Mouse (Mus musculus) small intestine, adult 2 months (tissue): Measurements from ENCODE around the gene Uri1. TPM values are rescaled to one million over a fixed set of nuclear protein-coding genes. Genes with fewer than 3 reads are reported as not detected.

Experiments used
- H3K27ac ChIP-seq: fragments of 200-500 bp; 2 replicates; pipeline ENCODE4 v1.5.1; 2012; ENCODE audit warnings: low read depth, low read length, control low read depth, inconsistent platforms; ENCODE audit not compliant: insufficient read depth
- H3K27me3 ChIP-seq: fragments of 200-500 bp; 2 replicates; pipeline ENCODE4 v1.6.1; 2012; ENCODE audit warnings: mild to moderate bottlenecking, moderate library complexity, low read length, inconsistent platforms; ENCODE audit not compliant: control insufficient read depth, insufficient read depth
- H3K36me3 ChIP-seq: fragments of 200-500 bp; 2 replicates; pipeline ENCODE4 v1.6.1; 2012; ENCODE audit warnings: mild to moderate bottlenecking, low read length, control low read depth, inconsistent platforms; ENCODE audit not compliant: control insufficient read depth, insufficient read depth
- H3K4me1 ChIP-seq: fragments of 200-500 bp; 2 replicates; pipeline ENCODE4 v1.6.1; 2012; ENCODE audit warnings: low read length, inconsistent platforms, mixed read lengths; ENCODE audit not compliant: control insufficient read depth, insufficient read depth, insufficient read length
- H3K4me3 ChIP-seq: fragments of 200-500 bp; 2 replicates; pipeline ENCODE4 v1.5.1; 2012; ENCODE audit warnings: low read depth, mild to moderate bottlenecking, control low read depth, inconsistent platforms, low read length, moderate library complexity
- CTCF ChIP-seq: fragments of 200-500 bp; IDR thresholded peaks from 2 replicates; pipeline ENCODE4 v1.5.1; 2012; ENCODE audit warnings: low read depth, mild to moderate bottlenecking, control low read depth, inconsistent platforms, low read length, moderate library complexity, mixed read lengths; ENCODE audit not compliant: insufficient replicate concordance, insufficient read length; ENCODE audit errors: extremely low read depth
- POLR2A ChIP-seq: fragments of 200-500 bp; IDR thresholded peaks from 2 replicates; pipeline ENCODE4 v1.6.1; 2012; ENCODE audit warnings: low read depth, mild to moderate bottlenecking, control low read depth, inconsistent platforms, low read length, moderate library complexity
- WGBS: fragments of 180-500 bp; shearing (Covaris S2); methylation state at CpG from one replicate; pipeline ENCODE4 v1.1.7; 2018; 5-methylcytosine and 5-hydroxymethylcytosine counted together
- polyA plus RNA-seq: library from polyadenylated mRNA; depleted of rRNA; stranded (reverse); fragments of >200 nt; gene quantifications from 2 replicates; pipeline ENCODE4 v1.2.3, GENCODE M21; 2012; rRNA removed

Uri1 gene
- 1.9 and 3.8 TPM in 2 replicates for polyA plus RNA-seq

DNA sequence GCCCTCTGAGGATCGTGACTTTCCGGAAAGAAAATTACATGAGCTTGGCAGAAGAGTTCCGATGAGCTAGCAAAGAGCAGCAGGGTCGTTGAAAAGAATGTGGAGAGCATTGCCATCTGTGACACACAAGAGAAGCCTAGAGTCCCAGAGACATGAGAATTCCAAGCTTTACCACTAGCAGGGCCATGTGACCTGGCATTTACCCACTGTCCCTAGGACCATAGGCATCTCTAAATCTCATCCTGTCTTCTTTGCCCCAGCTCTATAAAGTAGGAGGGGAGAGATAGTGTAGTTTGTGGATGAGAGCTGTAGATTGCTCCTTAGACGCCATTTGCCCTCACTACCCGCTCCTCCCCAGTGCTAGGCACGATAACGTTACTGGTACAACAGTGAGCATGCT is at the start of gene Uri1:
Gene Uri1, minus strand, starts transcription at position 101 of the 400 bp plus-strand sequence.
- Histone ChIP-seq H3K27me3 (no peaks in the 10 kb centered on the region), H3K27ac (no peak within 1 kb of the TSS), H3K36me3 (no peaks in the 10 kb centered on the region), H3K4me1 (peaks cover 5% of the 10 kb centered on the region), H3K4me3 (no peak within 1 kb of the TSS)
- no peak for TF ChIP-seq CTCF
- TF ChIP-seq POLR2A, result no peak
- 90% methylated on average over 8 of the region's 8 CpGs for WGBS

DNA sequence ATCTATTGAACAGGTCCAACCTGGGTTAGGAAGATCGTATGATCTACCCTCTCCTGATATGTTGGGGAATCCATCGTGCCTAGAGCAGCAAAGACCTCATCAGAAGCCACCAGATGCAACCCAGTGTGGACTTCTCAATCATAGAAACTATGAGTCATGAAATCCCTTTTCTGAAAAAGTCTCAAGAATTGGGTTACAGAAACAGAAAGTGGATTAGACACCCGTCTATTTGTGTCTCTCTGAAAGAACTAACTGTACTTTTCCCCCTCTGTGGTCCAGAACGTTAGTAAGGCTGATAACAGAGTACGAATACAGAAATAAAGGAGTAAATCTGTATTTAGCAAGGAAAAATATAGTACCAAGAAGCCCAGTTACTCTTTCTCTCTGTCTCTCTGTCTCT is 47.7 kb upstream of the Uri1 start:
- Histone ChIP-seq H3K27ac (no peak overlapping the region), H3K4me3 (no peak overlapping the region), H3K27me3 (no peaks in the 10 kb centered on the region), H3K4me1 (peaks cover 2% of the 10 kb centered on the region; the same call in 1 of the 2 replicates), H3K36me3 (no peaks in the 10 kb centered on the region)
- TF ChIP-seq POLR2A (no peak), CTCF (no peak)
- WGBS, result 46% methylated on average over 5 of the region's 5 CpGs

GRCm38 (mm10) chr7:38070663-38071062 is 47.3 kb upstream of the Uri1 start:
- Histone ChIP-seq H3K4me1 (peaks cover 2% of the 10 kb centered on the region; the same call in 1 of the 2 replicates), H3K4me3 (no peak overlapping the region), H3K27me3 (no peaks in the 10 kb centered on the region), H3K36me3 (no peaks in the 10 kb centered on the region), H3K27ac (no peak overlapping the region)
- TF ChIP-seq POLR2A (no peak), CTCF (no peak)
- 42% methylated on average over 2 of the region's 2 CpGs for whole genome bisulfite sequencing

GRCm38 (mm10) chr7:38064431-38064830 is 41.1 kb upstream of the Uri1 start:
- H3K27me3 ChIP-seq, result no peaks in the 10 kb centered on the region
- TF ChIP-seq CTCF, result no peak
- TF ChIP-seq POLR2A, result no peak
- no peaks in the 10 kb centered on the region for H3K36me3 ChIP-seq
- H3K4me3 ChIP-seq, result no peak overlapping the region
- no peak overlapping the region for H3K27ac ChIP-seq
- 17% methylated on average over 4 of the region's 4 CpGs for WGBS
- H3K4me1 ChIP-seq, result peaks cover 7% of the 10 kb centered on the region; the same call in 1 of the 2 replicates

DNA sequence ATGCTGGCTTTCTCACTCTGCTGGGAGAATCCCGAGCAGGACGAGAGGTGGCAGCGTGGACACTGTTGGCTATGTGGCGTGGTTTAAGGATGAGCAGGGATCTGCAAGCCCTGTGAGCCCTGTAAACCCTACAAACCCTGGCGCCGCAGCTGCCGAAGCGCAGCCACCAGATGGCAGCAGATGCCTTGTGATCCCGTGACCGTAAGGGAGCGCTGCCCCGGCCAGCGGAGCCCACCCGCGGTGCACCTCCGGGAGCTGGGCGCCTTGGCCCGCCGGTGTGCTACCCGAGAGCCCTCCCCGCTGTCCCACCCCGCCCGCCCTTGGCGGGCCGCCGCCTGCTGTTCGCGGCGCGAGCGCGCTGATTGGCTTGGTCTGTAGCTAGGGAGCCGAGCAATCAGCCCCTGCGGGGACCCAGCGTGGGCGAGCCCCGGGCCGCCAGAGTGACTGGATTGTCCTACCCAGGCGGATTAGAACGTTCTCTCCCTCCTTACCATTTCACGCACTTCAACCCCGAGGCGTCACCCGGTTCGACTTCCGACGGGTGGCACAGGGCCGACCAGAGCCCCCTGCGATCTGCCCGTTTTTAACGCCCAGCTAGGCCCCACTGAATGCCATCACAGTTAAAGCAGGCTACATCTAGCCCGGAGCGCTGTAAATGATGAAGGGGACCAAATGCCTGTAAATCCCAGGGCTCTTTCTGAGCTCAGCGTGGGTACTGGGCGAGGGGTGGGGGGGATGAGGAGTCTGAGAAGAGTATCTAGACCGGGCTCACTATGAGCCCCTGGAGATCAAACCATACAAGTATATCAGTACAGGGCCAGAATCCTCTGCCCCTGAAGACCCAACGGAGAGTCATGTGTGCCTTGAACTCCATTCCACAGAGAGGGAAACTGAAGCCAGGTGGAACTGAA is 38.0 kb upstream of the Uri1 start:
- WGBS, result 4% methylated on average over 57 of the region's 57 CpGs
- Histone ChIP-seq H3K36me3 (no peaks in the 10 kb centered on the region), H3K27me3 (no peaks in the 10 kb centered on the region), H3K4me1 (0 out of 2 replicates have a peak, but pooled peaks cover 5% of the 10 kb centered on the region), H3K4me3 (peak overlapping the region; percentile 64), H3K27ac (no peak overlapping the region)
- TF ChIP-seq POLR2A, result no peak
- peak; percentile 83 for TF ChIP-seq CTCF

DNA sequence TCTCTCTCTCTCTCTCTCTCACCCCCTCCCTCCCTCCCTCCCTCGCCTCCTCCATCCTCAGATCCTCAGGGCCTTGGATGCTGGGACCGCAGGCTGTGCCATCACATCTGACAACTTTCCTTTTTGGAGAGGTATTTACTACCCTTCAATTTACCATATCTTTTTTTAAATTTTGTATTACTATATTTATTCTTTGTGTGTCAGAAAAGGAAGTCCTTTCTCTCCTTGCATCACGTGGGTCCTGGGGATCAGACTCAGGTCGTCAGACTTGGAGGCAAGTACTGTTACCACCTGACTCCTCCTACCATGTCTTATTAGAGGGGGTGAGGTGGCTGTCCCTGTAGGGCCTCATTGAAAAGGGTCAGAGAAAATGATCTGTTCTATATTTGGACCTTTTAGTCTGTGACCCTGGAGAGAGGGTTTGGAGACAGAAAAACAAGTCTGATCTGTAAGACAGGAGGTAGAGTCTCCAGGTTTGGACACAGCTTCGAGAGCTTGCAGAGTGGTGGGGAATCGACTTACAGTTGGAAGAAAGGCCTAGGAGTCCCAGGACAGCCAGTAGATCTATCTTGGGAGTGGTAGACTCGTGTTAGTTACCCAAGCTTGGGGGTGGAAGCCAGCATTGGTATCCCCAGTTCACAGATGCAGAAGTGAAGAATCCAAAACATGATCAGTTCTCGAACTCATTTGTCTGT is 36.4 kb upstream of the Uri1 start:
- Histone ChIP-seq H3K27ac (no peak overlapping the region), H3K4me1 (0 out of 2 replicates have a peak, but pooled peaks cover 5% of the 10 kb centered on the region), H3K36me3 (no peaks in the 10 kb centered on the region), H3K27me3 (no peaks in the 10 kb centered on the region), H3K4me3 (no peak overlapping the region)
- TF ChIP-seq CTCF (no peak), POLR2A (no peak)
- 71% methylated on average over 8 of the region's 8 CpGs for WGBS

GRCm38 (mm10) chr7:38059096-38059495 is 35.7 kb upstream of the Uri1 start:
- H3K27me3 ChIP-seq, result no peaks in the 10 kb centered on the region
- no peak overlapping the region for H3K27ac ChIP-seq
- WGBS, result 27% methylated on average over 7 of the region's 7 CpGs

More at GRCm38 (mm10) chr7:38059096-38059495, 35.7 kb upstream of the Uri1 start:
- 0 out of 2 replicates have a peak, but pooled peaks cover 5% of the 10 kb centered on the region for H3K4me1 ChIP-seq
- no peak overlapping the region for H3K4me3 ChIP-seq
- no peaks in the 10 kb centered on the region for H3K36me3 ChIP-seq
- TF ChIP-seq CTCF (no peak), POLR2A (no peak)
